Mouse (Mus musculus): ENCODE data around the gene Adamts12. TPM values are rescaled to one million over a fixed set of nuclear protein-coding genes. Genes with fewer than 3 reads are reported as not detected.

Gene Adamts12
- total RNA-seq, 2 experiments from 2014 or later = 0.02 TPM; not detected in 1

- no peak for ATAC-seq (replicated peaks; ENCODE audit: poor library complexity)
Observed at GRCm38 (mm10) chr15:11392903-11393302, 328.3 kb downstream of the Adamts12 start.

GRCm38 (mm10) chr15:11396421-11396820 lies 331.8 kb downstream of the Adamts12 start:
- ATAC-seq (replicated peaks; ENCODE audit: poor library complexity) = no peak

Other genes starting within 250 kb of the Adamts12 start
- gene C1qtnf3, start 112.5 kb upstream of the Adamts12 start, total RNA-seq (2015) = not detected in 2 replicates
- gene C1qtnf3, start 112.5 kb upstream of the Adamts12 start, total RNA-seq (2017) = not detected in 2 replicates
- 2.6 and 2.8 TPM in 2 replicates for gene Amacr, start 83.0 kb upstream of the Adamts12 start, total RNA-seq (2015)
- gene Amacr, start 83.0 kb upstream of the Adamts12 start, total RNA-seq (2017) = 2.0 and 3.3 TPM in 2 replicates
- gene Slc45a2, start 64.1 kb upstream of the Adamts12 start, total RNA-seq (2015) = not detected in 2 replicates
- gene Slc45a2, start 64.1 kb upstream of the Adamts12 start, total RNA-seq (2017) = not detected in 2 replicates
- gene Rxfp3, start 26.8 kb upstream of the Adamts12 start, total RNA-seq (2015) = not detected in 2 replicates
- not detected in 2 replicates for gene Rxfp3, start 26.8 kb upstream of the Adamts12 start, total RNA-seq (2017)